Mouse (Mus musculus) embryo, embryonic 9.5 days (tissue): ENCODE data around the gene Dlx6.
A peak's percentile ranks its signal among the peaks of the same experiment; 100 is the strongest.

Source experiments
- DNase-seq: peaks from one replicate; pipeline ENCODE4 v3.0.0-alpha.2; 2017; ENCODE audit errors: extremely low spot score

Gene Dlx6

DNA sequence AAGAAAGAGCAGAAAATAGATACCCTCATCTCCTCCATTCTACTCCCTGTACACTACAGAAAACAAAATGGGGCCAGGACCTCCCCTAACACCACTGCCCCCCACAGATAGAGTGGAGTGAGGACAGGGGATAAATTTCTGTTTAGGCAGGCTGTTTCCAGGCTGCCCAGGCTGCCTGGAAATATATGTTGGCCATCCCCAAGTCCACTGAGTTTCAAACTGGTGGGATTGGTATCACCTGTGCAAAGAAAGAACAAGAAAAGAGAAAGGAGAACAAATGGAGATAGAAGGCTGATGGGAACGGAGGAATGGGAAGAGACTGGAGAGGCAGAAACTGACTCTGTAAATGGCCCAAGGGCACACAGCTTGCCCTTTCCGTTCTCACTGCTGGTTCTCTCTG is 13.1 kb downstream of the Dlx6 start:
- peak; percentile 29 for DNase-seq

DNA sequence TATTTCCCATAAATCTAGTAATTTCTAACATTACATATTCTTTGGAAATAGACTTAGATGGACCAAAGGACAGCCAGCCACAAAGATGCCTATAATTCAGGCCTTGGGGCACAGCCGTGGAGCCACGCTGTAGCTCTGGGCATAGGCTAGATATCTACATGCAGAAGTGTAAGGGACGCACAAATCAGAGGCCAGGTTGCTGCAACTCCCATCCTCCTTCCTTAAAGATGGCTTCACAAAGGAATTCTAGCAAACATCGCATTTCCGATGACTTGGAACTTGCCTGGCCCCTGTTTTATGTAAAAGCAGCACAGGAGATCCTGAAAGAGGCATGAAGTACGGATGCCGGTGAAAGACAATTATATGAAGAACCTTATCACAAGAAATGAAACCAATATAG is 13.6 kb downstream of the Dlx6 start:
- DNase-seq = no peak

DNA sequence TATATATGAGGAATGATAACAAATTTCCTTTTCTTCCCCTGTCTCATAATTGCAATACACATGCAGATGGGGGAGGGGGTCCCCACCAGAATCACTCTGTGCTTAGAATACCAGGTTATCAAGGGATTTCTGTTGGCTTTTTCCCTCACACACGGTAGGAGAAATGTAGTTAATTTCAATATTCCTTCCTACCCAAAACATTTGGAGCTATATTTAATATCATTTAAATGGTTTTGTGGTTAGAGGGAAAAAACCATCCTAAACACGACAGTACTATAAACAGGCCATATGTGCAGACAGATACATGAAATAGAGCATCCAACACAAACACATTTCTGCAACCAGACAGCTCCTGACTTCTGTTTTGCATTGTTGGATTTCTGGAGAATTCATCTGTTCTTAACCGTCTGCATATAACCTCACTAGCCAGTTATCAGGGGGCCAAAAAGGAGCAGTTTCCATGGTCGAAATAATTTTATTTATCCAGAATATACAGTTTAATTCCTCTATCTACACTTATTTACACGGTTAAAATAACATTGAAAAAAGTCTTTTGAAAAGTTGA is 14.3 kb downstream of the Dlx6 start:
- DNase-seq = peak; percentile 14

DNA sequence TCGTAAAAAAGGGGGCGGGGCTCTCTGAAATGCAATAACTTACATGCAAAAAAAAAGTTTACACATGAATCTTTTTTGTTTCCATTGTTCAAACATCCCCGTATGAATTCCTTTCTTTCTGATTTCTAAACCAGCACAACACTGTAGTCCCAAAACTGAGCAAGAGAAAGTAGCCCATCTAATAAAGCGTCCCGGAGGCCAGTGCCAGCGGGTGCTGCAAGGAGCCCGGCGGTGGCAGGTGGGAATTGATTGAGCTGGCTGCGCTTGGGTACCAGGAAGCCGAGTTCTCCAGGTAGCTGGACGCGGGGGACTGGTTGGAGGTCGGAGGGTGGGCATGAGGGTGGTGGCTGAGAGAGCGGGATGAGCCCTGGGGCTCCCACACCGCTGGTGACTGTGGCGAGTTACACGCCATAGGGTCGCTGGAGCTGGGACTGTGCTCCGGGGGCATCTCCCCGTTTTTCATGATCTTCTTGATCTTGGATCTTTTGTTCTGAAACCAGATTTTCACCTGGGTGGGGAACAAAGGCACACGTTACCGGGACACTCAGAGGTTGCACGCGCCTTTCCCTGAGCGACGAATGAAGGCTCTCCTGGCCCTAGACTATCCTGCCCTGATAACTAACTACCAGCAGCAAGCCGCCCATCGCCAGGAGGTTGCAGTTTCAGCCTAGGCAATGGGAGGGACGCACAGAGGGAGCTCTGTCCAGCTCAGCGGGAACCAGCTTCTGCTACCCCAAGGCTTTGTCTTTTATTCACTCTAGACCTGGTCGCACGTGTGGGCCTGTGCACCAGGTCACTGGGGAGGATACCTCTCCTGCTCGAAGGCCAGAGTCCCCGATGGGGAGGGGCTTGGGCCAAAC is 15.1 kb downstream of the Dlx6 start:
- peak; percentile 34 for DNase-seq

DNA sequence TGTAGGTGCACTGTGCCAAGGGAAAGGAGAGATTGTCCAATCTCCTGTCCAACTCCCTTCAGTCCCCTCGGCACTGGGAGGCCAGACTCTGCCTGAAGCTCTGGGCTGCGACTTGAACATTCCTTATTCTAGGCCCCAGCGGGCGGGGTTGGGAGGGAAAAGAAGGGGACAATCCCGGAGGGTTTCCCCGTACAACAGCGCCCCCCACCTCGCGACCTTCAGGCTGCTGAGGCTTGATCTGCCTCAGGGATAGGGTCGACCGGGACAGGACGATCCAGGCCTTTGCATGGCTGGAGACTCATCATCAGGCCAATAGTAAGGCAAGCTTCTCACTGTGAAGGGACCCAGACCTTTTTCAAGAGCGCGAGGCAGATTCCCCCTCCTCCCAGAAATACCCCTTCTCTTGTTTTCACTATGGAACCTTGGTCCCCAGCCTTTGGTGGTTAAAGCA is 15.7 kb downstream of the Dlx6 start:
- peak; percentile 77 for DNase-seq

DNA sequence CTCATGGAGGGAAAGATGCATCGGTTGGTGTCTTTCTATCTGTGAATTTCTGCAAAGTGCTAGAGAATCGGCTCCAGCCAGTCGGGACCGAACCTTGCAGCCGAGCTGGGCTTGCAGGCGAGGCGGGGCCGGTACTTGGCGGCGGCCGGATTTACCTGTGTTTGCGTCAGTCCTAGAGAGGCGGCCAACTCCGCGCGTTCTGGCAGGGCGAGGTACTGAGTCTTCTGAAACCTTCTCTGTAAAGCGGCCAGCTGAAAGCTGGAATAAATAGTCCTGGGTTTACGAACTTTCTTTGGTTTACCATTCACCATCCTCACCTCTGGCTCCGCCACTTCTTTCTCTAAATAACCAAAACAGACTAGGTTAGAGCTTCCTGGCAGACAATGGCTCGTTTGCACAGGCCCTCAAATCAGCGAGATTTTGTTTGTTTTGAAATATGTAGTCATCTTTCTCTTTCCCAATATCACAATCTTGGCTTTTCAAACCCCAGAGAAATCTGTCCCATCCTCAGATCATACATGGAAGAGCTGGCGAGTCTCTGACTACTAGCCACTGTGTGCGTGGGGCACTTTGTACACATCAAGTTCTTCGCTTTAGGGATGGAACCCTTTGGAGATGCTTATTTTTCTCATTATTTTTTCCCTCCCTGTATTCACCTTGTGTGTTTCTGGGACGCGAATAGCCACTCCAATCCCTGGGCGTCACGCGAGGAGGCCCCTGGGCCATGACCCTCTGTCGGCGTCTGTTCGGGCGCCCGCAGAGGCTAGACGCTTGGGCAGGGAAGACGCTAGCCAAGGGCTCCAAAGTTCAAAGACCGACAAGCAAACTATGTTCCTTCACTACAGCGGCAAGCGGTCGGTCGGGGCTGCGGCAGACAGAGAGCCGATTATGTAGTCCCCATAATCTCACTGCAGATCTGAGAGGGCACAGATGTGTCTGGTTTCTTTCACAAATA is 16.5 kb downstream of the Dlx6 start:
- peak; percentile 51 for DNase-seq

DNA sequence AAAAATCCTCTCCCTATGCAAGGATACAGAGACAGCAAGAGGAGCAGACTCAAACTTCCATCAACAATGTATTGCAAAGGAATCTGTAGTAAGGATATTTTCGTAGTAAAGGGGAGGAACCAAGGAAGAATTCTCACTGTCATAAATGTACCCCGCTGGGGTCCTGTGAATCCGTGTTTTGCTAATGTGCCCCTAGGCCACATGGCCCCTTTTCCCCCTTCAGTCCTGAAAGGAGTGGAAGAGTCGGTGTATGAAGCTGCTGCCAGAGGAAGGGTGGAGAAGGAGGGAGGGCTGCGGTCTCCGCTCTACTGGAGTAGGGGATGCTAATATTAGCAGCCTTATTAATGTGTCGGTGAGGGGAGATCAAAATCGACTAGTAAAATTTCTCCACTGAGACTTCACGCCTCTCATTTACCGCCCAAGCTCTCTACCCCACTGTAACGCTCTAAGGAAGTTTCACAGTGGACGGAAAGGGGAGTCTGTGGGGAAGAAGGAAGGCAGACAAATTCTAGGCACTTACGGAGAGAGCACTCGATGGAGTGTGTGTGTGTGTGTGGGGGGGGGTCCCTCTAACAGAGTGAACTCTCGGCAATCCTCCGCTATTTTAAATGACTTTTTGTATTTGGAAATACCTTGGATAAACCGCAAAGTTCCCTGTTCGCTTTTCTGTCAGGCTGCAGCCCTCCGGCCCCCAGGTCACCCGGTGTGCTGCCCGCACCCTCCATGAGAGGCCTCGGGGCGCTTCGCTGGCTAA is 17.4 kb downstream of the Dlx6 start:
- peak; percentile 55 for DNase-seq

DNA sequence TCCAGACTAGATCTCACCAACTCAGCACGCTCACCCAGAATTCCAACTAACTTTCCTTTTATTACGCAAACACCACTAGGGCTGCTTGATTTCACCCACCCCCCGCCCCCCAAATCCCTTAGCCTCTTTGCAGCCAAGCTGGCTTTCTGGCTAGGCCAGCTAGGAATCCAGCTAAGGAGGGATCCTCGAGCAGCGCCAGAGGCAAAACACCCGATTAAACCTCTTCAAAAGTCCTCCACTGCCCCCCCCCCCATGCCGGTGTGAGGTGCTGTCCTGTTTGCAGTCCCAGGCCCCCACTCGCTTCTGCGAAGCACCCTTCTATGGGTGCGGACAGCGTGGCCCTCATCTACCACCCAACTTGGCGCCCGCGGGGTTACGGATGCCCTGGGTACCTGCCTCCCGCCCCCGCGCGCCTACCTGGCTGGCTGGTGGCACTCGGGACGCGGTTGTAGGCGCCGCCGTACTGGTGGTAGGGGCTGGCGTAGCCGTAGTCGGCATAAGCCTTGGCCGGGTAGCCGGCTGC is 18.0 kb downstream of the Dlx6 start:
- peak; percentile 38 for DNase-seq

DNA sequence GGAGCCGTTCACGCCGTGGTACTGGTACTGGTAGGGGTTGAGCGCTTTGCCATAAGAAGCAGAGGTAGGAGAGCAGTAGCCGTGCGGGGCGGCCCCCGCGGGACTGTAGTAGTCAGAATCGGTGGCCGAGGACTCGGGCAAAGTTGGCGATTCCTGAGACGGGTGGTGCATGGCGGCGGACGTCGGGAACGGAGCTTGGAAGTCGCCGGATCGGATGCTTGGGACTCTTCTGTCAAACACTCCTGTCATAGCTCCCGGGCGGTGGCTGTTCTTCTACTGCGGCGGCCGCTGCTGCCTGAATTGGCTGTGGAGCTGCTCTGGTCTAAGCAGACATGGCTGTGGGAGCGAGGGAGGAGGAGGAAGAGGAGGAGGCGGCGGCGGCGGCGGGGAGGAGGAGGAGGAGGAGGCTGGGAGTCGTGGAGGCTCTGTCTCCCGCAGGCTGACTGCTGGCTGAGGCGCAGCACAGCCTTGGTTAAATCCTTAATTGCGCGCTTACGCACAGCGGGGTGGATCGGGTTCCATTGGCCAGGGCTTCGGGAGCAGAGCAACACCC is 18.6 kb downstream of the Dlx6 start, which contains the start of gene Dlx5:
Gene Dlx5 (minus strand): TSS at position 448 of the 553 bp plus-strand sequence.
- DNase-seq = peak; percentile 83

DNA sequence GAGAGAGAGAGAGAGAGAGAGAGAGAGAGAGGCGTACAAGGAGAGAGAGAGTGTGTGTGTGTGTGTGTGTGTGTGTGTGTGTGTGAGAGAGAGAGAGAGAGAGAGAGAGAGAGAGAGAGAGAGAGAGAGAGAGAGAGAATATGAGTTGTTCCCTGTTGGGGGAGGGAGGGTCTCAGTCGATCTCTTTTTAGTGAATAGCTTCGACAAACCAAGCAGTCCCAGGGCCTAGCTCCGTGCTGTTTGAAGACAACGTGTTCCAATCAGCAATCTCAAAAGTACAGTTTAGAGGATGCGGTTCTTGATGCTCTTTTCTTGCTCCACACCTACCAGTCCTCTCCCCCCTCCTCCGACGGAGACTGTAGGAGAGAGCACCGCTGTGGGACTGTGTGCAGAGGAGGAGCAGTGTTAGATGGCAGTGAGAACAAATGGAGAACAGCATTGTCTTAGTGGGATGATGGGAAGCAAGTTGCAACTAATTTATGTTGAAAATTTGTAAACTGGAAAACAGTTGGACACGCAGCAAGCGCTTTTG is 19.2 kb downstream of the Dlx6 start:
- peak; percentile 25 for DNase-seq

DNA sequence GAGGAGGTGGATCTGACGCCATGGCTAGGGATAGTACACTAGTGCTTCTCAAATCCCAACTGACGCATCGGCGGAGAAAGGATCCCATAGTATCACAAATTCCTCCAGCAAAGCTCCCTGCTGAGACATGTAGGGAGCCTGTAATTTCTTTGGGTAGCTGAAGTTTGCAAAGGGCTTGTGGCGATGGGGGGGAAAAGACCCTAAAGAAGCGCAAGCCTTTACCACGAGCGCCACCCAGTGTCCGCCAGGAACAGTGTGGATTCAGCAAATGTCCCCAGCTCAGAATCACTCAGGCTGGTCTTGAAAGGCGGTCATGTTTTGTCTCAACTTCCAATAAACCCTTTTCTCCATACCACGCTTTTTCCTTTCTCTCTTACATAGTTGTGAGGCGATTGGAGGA is 21.8 kb downstream of the Dlx6 start:
- DNase-seq = peak; percentile 78

DNA sequence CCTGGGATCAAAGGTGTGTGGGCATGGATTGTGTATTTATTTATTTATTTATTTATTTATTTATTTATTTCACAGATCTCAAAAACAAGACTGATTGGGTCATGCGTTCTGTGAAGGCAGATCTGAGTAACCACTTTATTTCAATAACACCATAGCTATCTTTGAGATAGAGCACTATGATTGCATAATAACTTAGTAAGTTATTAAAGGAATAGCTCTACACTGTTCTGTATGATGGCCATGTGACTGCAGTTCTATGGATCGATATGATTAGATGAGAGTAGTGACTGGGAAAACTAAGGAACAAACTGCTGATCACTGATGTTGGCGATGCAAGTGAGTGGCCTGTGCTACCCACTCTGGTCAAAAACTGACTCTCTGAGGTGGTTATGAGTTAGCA is 23.1 kb downstream of the Dlx6 start:
- no peak for DNase-seq

DNA sequence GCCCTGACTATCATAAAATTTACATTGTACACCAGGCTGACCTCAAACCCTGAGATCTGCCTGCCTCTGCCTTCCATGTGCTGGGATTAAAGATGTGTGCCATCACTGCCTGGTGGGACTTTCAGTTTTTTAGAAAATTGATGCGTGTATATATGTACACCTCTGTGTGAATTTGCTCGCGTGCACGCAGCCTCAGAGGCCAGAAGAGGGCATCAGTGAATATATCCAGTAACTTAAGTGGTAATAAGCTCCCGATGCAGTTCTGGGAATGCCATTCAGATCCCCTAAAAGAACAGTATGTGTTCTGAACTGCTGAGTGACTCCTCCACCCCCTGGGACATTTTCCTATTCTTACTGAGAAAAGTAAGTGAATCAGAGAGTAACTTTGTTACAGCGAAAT is 26.9 kb downstream of the Dlx6 start:
- no peak for DNase-seq

DNA sequence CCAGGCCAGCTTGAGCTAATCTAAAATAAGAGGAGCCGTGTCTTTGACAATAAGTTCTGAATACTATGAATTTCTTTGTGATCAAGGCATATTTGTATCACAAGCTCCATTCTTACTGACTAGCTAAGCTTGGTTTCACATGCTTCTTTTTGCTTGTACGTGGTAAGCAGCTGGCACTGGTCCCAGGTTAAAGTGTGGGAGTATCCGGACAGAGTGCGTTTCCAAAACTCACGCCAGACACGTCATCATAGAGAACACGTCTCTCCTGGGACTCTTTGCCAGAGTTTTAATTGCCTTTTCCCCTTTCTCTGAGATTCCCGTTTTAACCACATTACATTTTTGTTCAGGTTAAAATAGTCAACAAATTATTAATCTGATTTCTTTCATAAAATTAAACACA is 46.5 kb downstream of the Dlx6 start:
- no peak for DNase-seq

DNA sequence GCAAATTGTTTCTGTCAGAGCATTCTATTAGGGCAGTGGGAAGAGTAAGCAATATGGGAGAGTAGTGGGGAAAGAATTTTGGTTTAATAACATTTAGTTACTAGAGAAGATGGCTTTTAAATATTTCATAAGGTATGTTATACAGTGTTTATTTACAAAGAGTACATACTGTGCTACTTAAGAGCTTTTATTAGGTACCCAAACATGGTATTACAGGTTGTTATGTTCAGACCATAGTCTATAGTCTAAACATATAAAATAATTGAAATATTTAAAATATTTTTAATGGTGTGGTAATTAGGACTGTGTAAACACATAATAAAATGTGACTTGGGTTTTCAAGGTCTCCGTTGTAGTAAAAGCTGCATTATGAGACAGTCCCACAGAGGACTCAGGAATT is 51.2 kb downstream of the Dlx6 start:
- DNase-seq = no peak

DNA sequence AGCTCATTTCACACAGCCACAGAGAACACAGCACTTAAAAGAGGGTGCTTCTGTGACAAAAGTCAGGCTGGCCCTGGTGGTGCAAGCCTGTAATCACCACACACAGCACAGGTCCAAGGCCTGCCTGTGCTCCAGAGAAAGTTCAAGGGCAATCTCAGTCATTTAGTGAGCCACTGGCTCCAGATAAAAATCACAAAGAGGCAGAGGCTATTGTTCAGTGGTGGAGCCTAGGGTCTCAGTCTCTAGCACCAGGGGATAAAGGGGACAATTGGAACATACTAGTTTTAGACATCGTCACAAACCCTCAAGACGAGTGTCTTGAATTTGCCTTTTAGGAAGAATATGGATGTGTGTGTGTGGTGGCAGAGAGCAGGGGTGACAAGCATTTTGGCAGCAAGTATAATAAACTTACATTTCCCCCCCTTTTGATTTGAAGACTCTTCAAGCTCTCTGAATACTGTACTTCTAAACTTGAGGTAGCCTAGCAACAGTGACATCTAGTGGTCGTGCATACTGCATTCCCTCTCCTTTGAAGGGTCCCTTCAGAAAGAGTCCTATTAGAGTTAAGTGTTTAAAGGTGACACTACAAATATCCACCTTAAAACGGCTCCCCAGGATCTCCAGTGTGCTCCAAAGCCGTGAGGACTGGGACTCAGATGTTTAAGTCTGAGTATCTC is 51.9 kb downstream of the Dlx6 start:
- peak; percentile 48 for DNase-seq

DNA sequence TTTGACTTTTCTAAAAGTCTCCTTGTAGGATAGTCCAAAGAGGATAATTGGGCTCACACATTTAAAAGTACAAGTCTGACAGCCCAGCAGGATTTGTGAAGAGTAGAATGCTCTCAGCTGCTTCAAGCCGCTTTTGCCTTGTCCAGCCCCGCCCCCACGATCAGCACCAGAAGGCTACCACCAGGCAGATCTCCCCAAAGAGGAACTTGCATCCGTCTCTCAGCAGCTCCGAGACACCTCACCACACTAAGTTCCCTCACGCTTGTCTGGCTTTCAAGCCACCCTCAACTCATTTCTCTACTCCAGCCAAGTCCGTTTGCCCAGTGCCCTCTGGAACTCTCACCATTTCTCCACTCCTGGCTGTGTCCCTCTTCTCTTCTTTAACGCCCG is 52.4 kb downstream of the Dlx6 start:
- no peak for DNase-seq

DNA sequence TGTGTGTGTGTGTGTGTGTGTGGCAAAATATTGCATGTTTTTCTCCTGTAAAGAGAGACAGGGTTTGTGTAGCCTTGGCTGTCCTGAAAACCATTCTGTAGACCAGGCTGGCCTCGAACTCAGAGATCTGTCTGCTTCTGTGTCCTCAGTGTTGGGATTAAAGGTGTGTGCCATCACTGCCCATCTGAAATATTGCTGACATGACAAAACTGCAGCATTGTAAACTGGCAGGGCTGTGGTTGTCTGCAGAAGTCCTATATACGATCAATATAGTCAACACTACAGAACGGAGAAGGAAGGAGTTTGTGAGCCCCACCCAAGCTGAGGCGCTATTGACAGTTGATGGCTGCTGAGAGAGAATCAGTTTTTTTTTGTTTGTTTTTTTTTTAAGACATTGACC is 54.2 kb downstream of the Dlx6 start:
- DNase-seq = no peak
